Mouse (Mus musculus): Measurements from ENCODE around the gene Zfp628. TPM values are rescaled to one million over a fixed set of nuclear protein-coding genes. Genes with fewer than 3 reads are reported as not detected.
A peak's percentile ranks its signal among the peaks of the same experiment; 100 is the strongest.

The Zfp628 gene
- polyA plus RNA-seq, 1 experiment: 9.6 TPM

- DNase-seq (ENCODE audit: extremely low spot score in 1 of 2, low spot score in 1 of 2): peak in 1 of 2 experiments; percentile 42
Observed at GRCm38 (mm10) chr7:4915669-4916416, 826 bp downstream of the Zfp628 start.

GRCm38 (mm10) chr7:4917494-4917893, 2.5 kb downstream of the Zfp628 start:
- DNase-seq (ENCODE audit: extremely low spot score in 1 of 2, low spot score in 1 of 2): no peak

- no peak for DNase-seq (ENCODE audit: extremely low spot score in 1 of 2, low spot score in 1 of 2)
Observed at GRCm38 (mm10) chr7:4918681-4919080, 3.7 kb downstream of the Zfp628 start.

GRCm38 (mm10) chr7:4919096-4919495, 4.1 kb downstream of the Zfp628 start:
- no peak for DNase-seq (ENCODE audit: extremely low spot score in 1 of 2, low spot score in 1 of 2)

- no peak for DNase-seq (ENCODE audit: extremely low spot score in 1 of 2, low spot score in 1 of 2)
Observed at GRCm38 (mm10) chr7:4919971-4920370, 5.0 kb downstream of the Zfp628 start.

GRCm38 (mm10) chr7:4920496-4920895, 5.5 kb downstream of the Zfp628 start:
- DNase-seq (ENCODE audit: extremely low spot score in 1 of 2, low spot score in 1 of 2): no peak

GRCm38 (mm10) chr7:4920976-4921823, 6.2 kb downstream of the Zfp628 start:
- no peak for DNase-seq (ENCODE audit: extremely low spot score in 1 of 2, low spot score in 1 of 2)

- no peak for DNase-seq (ENCODE audit: extremely low spot score in 1 of 2, low spot score in 1 of 2)
Observed at GRCm38 (mm10) chr7:4921824-4922482, 6.9 kb downstream of the Zfp628 start, which contains the start of gene Nat14. Nat14 (plus strand) TSS chr7:4922028.

- DNase-seq (ENCODE audit: extremely low spot score in 1 of 2, low spot score in 1 of 2): peak; percentile 87 to 91
Observed at GRCm38 (mm10) chr7:4922508-4922907, 7.5 kb downstream of the Zfp628 start.

- peak; percentile 74 to 86 for DNase-seq (ENCODE audit: extremely low spot score in 1 of 2, low spot score in 1 of 2)
Observed at GRCm38 (mm10) chr7:4922931-4923565, 8.0 kb downstream of the Zfp628 start.

GRCm38 (mm10) chr7:4923586-4924364, 8.8 kb downstream of the Zfp628 start:
- DNase-seq (ENCODE audit: extremely low spot score in 1 of 2, low spot score in 1 of 2): peak in 1 of 2 experiments; percentile 56

- no peak for DNase-seq (ENCODE audit: extremely low spot score in 1 of 2, low spot score in 1 of 2)
Observed at GRCm38 (mm10) chr7:4924483-4924882, 9.5 kb downstream of the Zfp628 start.

GRCm38 (mm10) chr7:4924891-4925301, 9.9 kb downstream of the Zfp628 start:
- DNase-seq (ENCODE audit: extremely low spot score in 1 of 2, low spot score in 1 of 2): peak in 1 of 2 experiments; percentile 52

GRCm38 (mm10) chr7:4925441-4926381, 10.7 kb downstream of the Zfp628 start, which contains the start of gene Ssc5d:
Ssc5d (plus strand) TSS chr7:4925785.
- DNase-seq (ENCODE audit: extremely low spot score in 1 of 2, low spot score in 1 of 2): no peak

- DNase-seq (ENCODE audit: extremely low spot score in 1 of 2, low spot score in 1 of 2): no peak
Observed at GRCm38 (mm10) chr7:4926849-4927248, 11.8 kb downstream of the Zfp628 start.

GRCm38 (mm10) chr7:4927711-4928110, 12.7 kb downstream of the Zfp628 start:
- DNase-seq (ENCODE audit: extremely low spot score in 1 of 2, low spot score in 1 of 2): no peak

GRCm38 (mm10) chr7:4928323-4928722, 13.3 kb downstream of the Zfp628 start:
- DNase-seq (ENCODE audit: extremely low spot score in 1 of 2, low spot score in 1 of 2): no peak

GRCm38 (mm10) chr7:4933103-4933502, 18.1 kb downstream of the Zfp628 start:
- DNase-seq (ENCODE audit: extremely low spot score in 1 of 2, low spot score in 1 of 2): no peak
